Mouse (Mus musculus): ENCODE measurements at regions not wholly inside any gene's neighbourhood (a gene's known extent, or its start where the extent isn't known, plus 50 kb on each side); places are given as distances from the start of the nearest gene placed in this dataset.

- Histone ChIP-seq H3K4me1 (ENCODE audit: control insufficient read depth, insufficient read depth, insufficient read length, low read length) (peaks cover 21% of the 10 kb centered on the region), H3K4me3 (ENCODE audit: insufficient read depth, low read depth, low read length) (no peak overlapping the region), H3K27ac (replicated peaks; ENCODE audit: low read depth, low read length) (no peak overlapping the region)
Observed at GRCm38 (mm10) chrX:99287988-99288387, 152.1 kb downstream of the Efnb1 start.

- Histone ChIP-seq H3K27ac (replicated peaks; ENCODE audit: low read depth, low read length) (no peak overlapping the region), H3K4me1 (ENCODE audit: control insufficient read depth, insufficient read depth, insufficient read length, low read length) (peaks cover 17% of the 10 kb centered on the region), H3K4me3 (ENCODE audit: insufficient read depth, low read depth, low read length) (no peak overlapping the region)
Observed at GRCm38 (mm10) chrX:99286876-99287275, 150.9 kb downstream of the Efnb1 start.

- H3K27ac ChIP-seq (replicated peaks; ENCODE audit: low read depth, low read length): no peak overlapping the region
- H3K4me3 ChIP-seq (ENCODE audit: insufficient read depth, low read depth, low read length): no peak overlapping the region
- H3K4me1 ChIP-seq (ENCODE audit: control insufficient read depth, insufficient read depth, insufficient read length, low read length): peaks cover 7% of the 10 kb centered on the region; the same call in 1 of the 2 replicates
Observed at GRCm38 (mm10) chrX:99285611-99286010, 149.7 kb downstream of the Efnb1 start.

- peaks cover 7% of the 10 kb centered on the region; the same call in 1 of the 2 replicates for H3K4me1 ChIP-seq (ENCODE audit: control insufficient read depth, insufficient read depth, insufficient read length, low read length)
- H3K4me3 ChIP-seq (ENCODE audit: insufficient read depth, low read depth, low read length): no peak overlapping the region
- no peak overlapping the region for H3K27ac ChIP-seq (replicated peaks; ENCODE audit: low read depth, low read length)
Observed at GRCm38 (mm10) chrX:99280991-99281390, 145.1 kb downstream of the Efnb1 start.

- Histone ChIP-seq H3K27ac (replicated peaks; ENCODE audit: low read depth, low read length) (no peak overlapping the region), H3K4me3 (ENCODE audit: insufficient read depth, low read depth, low read length) (no peak overlapping the region)
Observed at GRCm38 (mm10) chrX:99280543-99280942, 144.6 kb downstream of the Efnb1 start.

GRCm38 (mm10) chrX:99275536-99275935 lies 139.6 kb downstream of the Efnb1 start:
- H3K4me3 ChIP-seq (ENCODE audit: insufficient read depth, low read depth, low read length): no peak overlapping the region
- H3K27ac ChIP-seq (replicated peaks; ENCODE audit: low read depth, low read length): no peak overlapping the region
- H3K4me1 ChIP-seq (ENCODE audit: control insufficient read depth, insufficient read depth, insufficient read length, low read length): no peaks in the 10 kb centered on the region

More at GRCm38 (mm10) chrX:99280543-99280942, 144.6 kb downstream of the Efnb1 start:
- H3K4me1 ChIP-seq (ENCODE audit: control insufficient read depth, insufficient read depth, insufficient read length, low read length): peaks cover 5% of the 10 kb centered on the region; the same call in 1 of the 2 replicates

- H3K4me3 ChIP-seq (ENCODE audit: insufficient read depth, low read depth, low read length): no peak overlapping the region
- H3K27ac ChIP-seq (replicated peaks; ENCODE audit: low read depth, low read length): no peak overlapping the region
- H3K4me1 ChIP-seq (ENCODE audit: control insufficient read depth, insufficient read depth, insufficient read length, low read length): no peaks in the 10 kb centered on the region
Observed at GRCm38 (mm10) chrX:99271908-99272307, 136.0 kb downstream of the Efnb1 start.

GRCm38 (mm10) chrX:99249038-99249607 lies 113.2 kb downstream of the Efnb1 start:
- no peaks in the 10 kb centered on the region for H3K4me1 ChIP-seq (ENCODE audit: control insufficient read depth, insufficient read depth, insufficient read length, low read length)

GRCm38 (mm10) chrX:99248181-99248580 lies 112.3 kb downstream of the Efnb1 start:
- Histone ChIP-seq H3K27ac (replicated peaks; ENCODE audit: low read depth, low read length) (no peak overlapping the region), H3K4me1 (ENCODE audit: control insufficient read depth, insufficient read depth, insufficient read length, low read length) (no peaks in the 10 kb centered on the region), H3K4me3 (ENCODE audit: insufficient read depth, low read depth, low read length) (no peak overlapping the region)

More at GRCm38 (mm10) chrX:99249038-99249607, 113.2 kb downstream of the Efnb1 start:
- no peak overlapping the region for H3K4me3 ChIP-seq (ENCODE audit: insufficient read depth, low read depth, low read length)
- no peak overlapping the region for H3K27ac ChIP-seq (replicated peaks; ENCODE audit: low read depth, low read length)

- Histone ChIP-seq H3K4me1 (ENCODE audit: control insufficient read depth, insufficient read depth, insufficient read length, low read length) (no peaks in the 10 kb centered on the region), H3K4me3 (ENCODE audit: insufficient read depth, low read depth, low read length) (no peak overlapping the region), H3K27ac (replicated peaks; ENCODE audit: low read depth, low read length) (no peak overlapping the region)
Observed at GRCm38 (mm10) chrX:99246704-99247103, 110.8 kb downstream of the Efnb1 start.

GRCm38 (mm10) chrX:99246051-99246450 lies 110.1 kb downstream of the Efnb1 start:
- Histone ChIP-seq H3K27ac (replicated peaks; ENCODE audit: low read depth, low read length) (no peak overlapping the region), H3K4me3 (ENCODE audit: insufficient read depth, low read depth, low read length) (no peak overlapping the region)

GRCm38 (mm10) chrX:99245541-99245940 lies 109.6 kb downstream of the Efnb1 start:
- H3K4me1 ChIP-seq (ENCODE audit: control insufficient read depth, insufficient read depth, insufficient read length, low read length): no peaks in the 10 kb centered on the region; the same call in 1 of the 2 replicates
- no peak overlapping the region for H3K4me3 ChIP-seq (ENCODE audit: insufficient read depth, low read depth, low read length)
- H3K27ac ChIP-seq (replicated peaks; ENCODE audit: low read depth, low read length): no peak overlapping the region

More at GRCm38 (mm10) chrX:99246051-99246450, 110.1 kb downstream of the Efnb1 start:
- no peaks in the 10 kb centered on the region; the same call in 1 of the 2 replicates for H3K4me1 ChIP-seq (ENCODE audit: control insufficient read depth, insufficient read depth, insufficient read length, low read length)

GRCm38 (mm10) chrX:99243251-99243650 lies 107.3 kb downstream of the Efnb1 start:
- Histone ChIP-seq H3K4me1 (ENCODE audit: control insufficient read depth, insufficient read depth, insufficient read length, low read length) (no peaks in the 10 kb centered on the region; the same call in 1 of the 2 replicates), H3K4me3 (ENCODE audit: insufficient read depth, low read depth, low read length) (no peak overlapping the region), H3K27ac (replicated peaks; ENCODE audit: low read depth, low read length) (no peak overlapping the region)

- no peaks in the 10 kb centered on the region; the same call in 1 of the 2 replicates for H3K4me1 ChIP-seq (ENCODE audit: control insufficient read depth, insufficient read depth, insufficient read length, low read length)
- H3K4me3 ChIP-seq (ENCODE audit: insufficient read depth, low read depth, low read length): no peak overlapping the region
- H3K27ac ChIP-seq (replicated peaks; ENCODE audit: low read depth, low read length): no peak overlapping the region
Observed at GRCm38 (mm10) chrX:99241684-99242118, 105.8 kb downstream of the Efnb1 start.

GRCm38 (mm10) chrX:99233035-99233434 lies 97.1 kb downstream of the Efnb1 start:
- H3K4me1 ChIP-seq (ENCODE audit: control insufficient read depth, insufficient read depth, insufficient read length, low read length): peaks cover 13% of the 10 kb centered on the region
- peak overlapping the region; percentile 98 for H3K27ac ChIP-seq (replicated peaks; ENCODE audit: low read depth, low read length)
- H3K4me3 ChIP-seq (ENCODE audit: insufficient read depth, low read depth, low read length): no peak overlapping the region

GRCm38 (mm10) chrX:99232331-99232730 lies 96.4 kb downstream of the Efnb1 start:
- Histone ChIP-seq H3K4me3 (ENCODE audit: insufficient read depth, low read depth, low read length) (no peak overlapping the region), H3K4me1 (ENCODE audit: control insufficient read depth, insufficient read depth, insufficient read length, low read length) (peaks cover 13% of the 10 kb centered on the region), H3K27ac (replicated peaks; ENCODE audit: low read depth, low read length) (peak overlapping the region; percentile 98)

All from brown adipose tissue, adult 24 weeks (tissue).